Comparison of ENCODE assay signal across 11 mouse cellular contexts in genomic region chr14:7822693-7823092, GRCm38 (mm10). TPM values are rescaled to one million over a fixed set of nuclear protein-coding genes. Genes with fewer than 3 reads are reported as not detected.
A peak's percentile ranks its signal among the peaks of the same experiment; 100 is the strongest.
DNase-seq lines count a peak whose midpoint lies in the region; ATAC-seq lines count a peak whose summit lies in the region.
"Had no signal": no experiment of that assay in that cellular context is flagged by ENCODE, and none has a peak within 500 bp of the region (broad histone marks: within the 10 kb centered on the region; RNA-seq: fewer than 3 reads in every experiment).

No protein-coding gene starts in this region.

- WGBS in hindbrain, embryonic 10.5 days: 39% methylated on average over 7 of the region's 7 CpGs
- 62% methylated on average over 7 of the region's 7 CpGs for WGBS in hindbrain, embryonic 14.5 days
- 12% methylated on average over 7 of the region's 7 CpGs for WGBS in limb, embryonic 11.5 days

- no peak for ATAC-seq in hindbrain, embryonic 14.5 days (ENCODE audit: low FRiP score)
- peak; percentile 69 for ATAC-seq in limb, embryonic 11.5 days (ENCODE audit: insufficient number of reproducible peaks, low FRiP score, low TSS enrichment, low read depth)

- H3K4me2 ChIP-seq in hindbrain, embryonic 14.5 days (replicated peaks): no peak overlapping the region
- peak overlapping the region; percentile 34; the same call in 1 of the 2 replicates for H3K4me2 ChIP-seq in limb, embryonic 11.5 days (ENCODE audit: low read depth, severe bottlenecking)

- peak overlapping the region; percentile 62 for H3K27ac ChIP-seq in hindbrain, embryonic 10.5 days
- no peak overlapping the region for H3K27ac ChIP-seq in hindbrain, embryonic 14.5 days
- H3K27ac ChIP-seq in limb, embryonic 11.5 days (replicated peaks; ENCODE audit: low read depth, low read length): peak overlapping the region; percentile 80

- peaks cover 65% of the 10 kb centered on the region for H3K4me1 ChIP-seq in hindbrain, embryonic 10.5 days (replicated peaks)
- peaks cover 42% of the 10 kb centered on the region for H3K4me1 ChIP-seq in hindbrain, embryonic 14.5 days (replicated peaks; ENCODE audit: control insufficient read depth, insufficient read depth, low read length)
- peaks cover 56% of the 10 kb centered on the region for H3K4me1 ChIP-seq in limb, embryonic 11.5 days (ENCODE audit: control insufficient read depth, insufficient read depth, low read length)

- H3K36me3 ChIP-seq in hindbrain, embryonic 10.5 days: no peaks in the 10 kb centered on the region
- H3K36me3 ChIP-seq in hindbrain, embryonic 14.5 days (replicated peaks; ENCODE audit: control insufficient read depth, insufficient read depth): no peaks in the 10 kb centered on the region
- no peaks in the 10 kb centered on the region; the same call in 1 of the 2 replicates for H3K36me3 ChIP-seq in limb, embryonic 11.5 days (ENCODE audit: control insufficient read depth, insufficient read depth, low read length)

- peaks cover 8% of the 10 kb centered on the region; the same call in 1 of the 2 replicates for H3K27me3 ChIP-seq in hindbrain, embryonic 10.5 days (ENCODE audit: insufficient read depth, poor library complexity, severe bottlenecking)
- H3K27me3 ChIP-seq in hindbrain, embryonic 14.5 days (ENCODE audit: control insufficient read depth, insufficient read depth, low read length): no peaks in the 10 kb centered on the region
- H3K27me3 ChIP-seq in limb, embryonic 11.5 days (ENCODE audit: control insufficient read depth, insufficient read depth, low read length): no peaks in the 10 kb centered on the region
- H3K27me3 ChIP-seq: CH12.LX had no signal

- H3K9me3 ChIP-seq in hindbrain, embryonic 10.5 days: no peaks in the 10 kb centered on the region
- no peaks in the 10 kb centered on the region for H3K9me3 ChIP-seq in hindbrain, embryonic 14.5 days (ENCODE audit: control insufficient read depth, low read length)
- no peaks in the 10 kb centered on the region for H3K9me3 ChIP-seq in limb, embryonic 11.5 days (ENCODE audit: control insufficient read depth, low read length)

- no peak overlapping the region for H3K9ac ChIP-seq in hindbrain, embryonic 14.5 days
- no peak overlapping the region for H3K9ac ChIP-seq in limb, embryonic 11.5 days (ENCODE audit: low read length)

- no peak overlapping the region for H3K4me3 ChIP-seq in hindbrain, embryonic 10.5 days
- no peak overlapping the region for H3K4me3 ChIP-seq in hindbrain, embryonic 14.5 days (replicated peaks; ENCODE audit: low read length)
- no peak overlapping the region for H3K4me3 ChIP-seq in limb, embryonic 11.5 days (ENCODE audit: low read depth, low read length)

- DNase-seq in hindbrain, embryonic 10.5 days (ENCODE audit: low spot score): peak; percentile 78
- DNase-seq in hindbrain, embryonic 14.5 days (ENCODE audit: low spot score): no peak
- peak; percentile 75 for DNase-seq in R1 (ENCODE audit: low read depth, low spot score)
- DNase-seq in gastrocnemius, adult 18-20 months (ENCODE audit: low spot score): peak; percentile 56
- DNase-seq in limb, embryonic 11.5 days (ENCODE audit: low spot score): peak; percentile 89
- DNase-seq in cerebellum, adult 9-10 months: no peak
- no peak for DNase-seq in spleen, postnatal 4 days (ENCODE audit: low spot score in 2 of 2)
- no peak for DNase-seq in frontal cortex, postnatal 25 days (ENCODE audit: low spot score in 2 of 2)
- DNase-seq: kidney, adult 9 months had no signal

RNA-seq across cellular contexts. Expression of gene Flnb, which starts 4.9 kb away (rescaled TPM):
- polyA plus RNA-seq in hindbrain, embryonic 10.5 days (2016; fragmentation: Nextera tagmentation; extraction: Ambion mirVana): 17.2 and 19.8 TPM in 2 replicates
- 7.4 and 9.0 TPM in 2 replicates for polyA plus RNA-seq in hindbrain, embryonic 14.5 days (2014; fragmentation: Nextera tagmentation; extraction: Ambion mirVana)
- total RNA-seq in gastrocnemius, adult 18-20 months (2021): 10 to 100 TPM in 1 of 2 experiments, 1 to 10 TPM in 1; 6.2 to 10.5 TPM
- 35.0 and 37.9 TPM in 2 replicates for polyA plus RNA-seq in limb, embryonic 11.5 days (2014; fragmentation: Nextera tagmentation; extraction: Ambion mirVana)

RNA-seq across cellular contexts. Expression of gene Gm26661, which starts 31.3 kb away (rescaled TPM):
- polyA plus RNA-seq in hindbrain, embryonic 10.5 days (2016; fragmentation: Nextera tagmentation; extraction: Ambion mirVana): not detected in 2 replicates
- polyA plus RNA-seq in hindbrain, embryonic 14.5 days (2014; fragmentation: Nextera tagmentation; extraction: Ambion mirVana): not detected in 2 replicates
- total RNA-seq in gastrocnemius, adult 18-20 months (2021): not detected
- not detected in 2 replicates for polyA plus RNA-seq in limb, embryonic 11.5 days (2014; fragmentation: Nextera tagmentation; extraction: Ambion mirVana)
- total RNA-seq: CH12.LX had no signal
- polyA plus RNA-seq: spleen, adult 2 months had no signal

Comparison
In these comparisons a context has a peak if more than half of its experiments do, and no peak if none do; other contexts are left out.
1. DNase-seq: peak in hindbrain, embryonic 10.5 days (single experiment), R1 (single experiment), gastrocnemius, adult 18-20 months (single experiment) and limb, embryonic 11.5 days (single experiment); none in hindbrain, embryonic 14.5 days (single experiment), cerebellum, adult 9-10 months (single experiment), spleen, postnatal 4 days (0 of 2) and frontal cortex, postnatal 25 days (0 of 2).